Mouse (Mus musculus) testis, postnatal 14 days (tissue): ENCODE data around the gene Fcrl6.

Experiments used
- DNase-seq: peaks from one replicate; pipeline ENCODE4 v3.0.0; 2021; ENCODE audit warnings: low spot score

Fcrl6 gene

GRCm38 (mm10) chr1:172602326-172602725 lies at the start of gene Fcrl6:
Gene Fcrl6, minus strand, starts transcription at chr1:172602551.
- DNase-seq: no peak

GRCm38 (mm10) chr1:172651288-172651987 lies 49.1 kb upstream of the Fcrl6 start:
- no peak for DNase-seq

- DNase-seq: no peak
Observed at GRCm38 (mm10) chr1:172650519-172651287, 48.4 kb upstream of the Fcrl6 start.

GRCm38 (mm10) chr1:172649396-172649795 lies 47.0 kb upstream of the Fcrl6 start:
- DNase-seq: no peak

GRCm38 (mm10) chr1:172647236-172647635 lies 44.9 kb upstream of the Fcrl6 start:
- DNase-seq: no peak

GRCm38 (mm10) chr1:172638781-172639180 lies 36.4 kb upstream of the Fcrl6 start:
- no peak for DNase-seq

- DNase-seq: no peak
Observed at GRCm38 (mm10) chr1:172637801-172638200, 35.5 kb upstream of the Fcrl6 start.

- no peak for DNase-seq
Observed at GRCm38 (mm10) chr1:172636266-172636665, 33.9 kb upstream of the Fcrl6 start.

GRCm38 (mm10) chr1:172635258-172635657 lies 32.9 kb upstream of the Fcrl6 start:
- no peak for DNase-seq

- DNase-seq: no peak
Observed at GRCm38 (mm10) chr1:172634136-172634535, 31.8 kb upstream of the Fcrl6 start.

GRCm38 (mm10) chr1:172632451-172633326 lies 30.3 kb upstream of the Fcrl6 start, which contains the start of gene Dusp23:
Gene Dusp23, minus strand, starts transcription at chr1:172632962.
- peak; percentile 91 for DNase-seq

- DNase-seq: no peak
Observed at GRCm38 (mm10) chr1:172631721-172632120, 29.4 kb upstream of the Fcrl6 start.

- DNase-seq: no peak
Observed at GRCm38 (mm10) chr1:172629831-172630230, 27.5 kb upstream of the Fcrl6 start.

- DNase-seq: no peak
Observed at GRCm38 (mm10) chr1:172626306-172626705, 24.0 kb upstream of the Fcrl6 start.

- DNase-seq: no peak
Observed at GRCm38 (mm10) chr1:172624081-172624480, 21.7 kb upstream of the Fcrl6 start.

GRCm38 (mm10) chr1:172623599-172623998 lies 21.2 kb upstream of the Fcrl6 start:
- no peak for DNase-seq

GRCm38 (mm10) chr1:172619235-172619634 lies 16.9 kb upstream of the Fcrl6 start:
- DNase-seq: peak; percentile 43

- no peak for DNase-seq
Observed at GRCm38 (mm10) chr1:172618141-172618540, 15.8 kb upstream of the Fcrl6 start.

GRCm38 (mm10) chr1:172617365-172618076 lies 15.2 kb upstream of the Fcrl6 start:
- DNase-seq: no peak

GRCm38 (mm10) chr1:172616537-172617300 lies 14.4 kb upstream of the Fcrl6 start:
- no peak for DNase-seq

- no peak for DNase-seq
Observed at GRCm38 (mm10) chr1:172615412-172615811, 13.1 kb upstream of the Fcrl6 start.
